Mouse (Mus musculus) stomach, postnatal 0 days (tissue): ENCODE measurements around the gene Dlgap5.

Source experiments
- CTCF ChIP-seq: IDR thresholded peaks from 2 replicates; pipeline ENCODE4 v1.5.1; 2016; ENCODE audit warnings: antibody characterized with exemption, low read depth, mild to moderate bottlenecking, moderate library complexity
- EP300 ChIP-seq: optimal IDR thresholded peaks from 2 replicates; pipeline ENCODE3; 2016; ENCODE audit warnings: antibody characterized with exemption

- TF ChIP-seq CTCF: no peak
- TF ChIP-seq EP300: no peak
Measured at GRCm38 (mm10) chr14:47395462-47396026, 22.7 kb downstream of the Dlgap5 start.
